Mouse (Mus musculus) telencephalon, adult 2 months (tissue): ENCODE data around the gene Esrra.
"Not testable (repeated sequence)": the region's sequence is repeated elsewhere in the genome, so short reads cannot be mapped to it uniquely, and the experiment has no call there.

ENCODE experiments used
- DNase-seq: peaks from one replicate; pipeline ENCODE4 v3.0.0-alpha.2; 2011; ENCODE audit warnings: low read depth, low spot score

Gene Esrra

GRCm38 (mm10) chr19:6920741-6921636 lies 624 bp downstream of the Esrra start:
- DNase-seq: no peak

GRCm38 (mm10) chr19:6919876-6920740 lies 1.5 kb downstream of the Esrra start:
- DNase-seq: no peak

GRCm38 (mm10) chr19:6919431-6919830 lies 2.2 kb downstream of the Esrra start:
- no peak for DNase-seq

DNA sequence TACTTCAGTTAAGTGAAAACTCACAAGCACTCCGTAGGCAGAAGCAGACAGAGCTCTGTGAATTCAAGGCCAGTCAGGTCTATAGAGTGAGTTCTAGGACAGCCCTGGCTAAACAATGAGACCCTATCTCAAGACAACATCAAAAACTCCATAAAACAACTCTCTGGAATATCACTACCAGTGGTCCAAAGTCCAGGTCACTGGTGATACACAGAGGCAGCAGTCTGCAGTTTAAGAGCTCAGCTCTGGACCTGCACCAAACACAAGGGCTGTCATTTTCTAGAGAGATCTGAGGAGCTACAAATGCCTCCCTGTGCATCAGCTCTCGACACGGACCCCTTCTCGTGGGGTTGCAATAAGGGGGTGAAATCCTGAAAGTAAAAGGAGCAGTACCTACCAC lies 3.3 kb downstream of the Esrra start:
- no peak for DNase-seq

GRCm38 (mm10) chr19:6916496-6916895 lies 5.1 kb downstream of the Esrra start:
- DNase-seq: no peak

GRCm38 (mm10) chr19:6915276-6915675 lies 6.3 kb downstream of the Esrra start:
- no peak for DNase-seq

- DNase-seq: no peak
Measured at GRCm38 (mm10) chr19:6914540-6914939, 7.1 kb downstream of the Esrra start.

- DNase-seq: no peak
Measured at GRCm38 (mm10) chr19:6913991-6914390, 7.6 kb downstream of the Esrra start.

DNA sequence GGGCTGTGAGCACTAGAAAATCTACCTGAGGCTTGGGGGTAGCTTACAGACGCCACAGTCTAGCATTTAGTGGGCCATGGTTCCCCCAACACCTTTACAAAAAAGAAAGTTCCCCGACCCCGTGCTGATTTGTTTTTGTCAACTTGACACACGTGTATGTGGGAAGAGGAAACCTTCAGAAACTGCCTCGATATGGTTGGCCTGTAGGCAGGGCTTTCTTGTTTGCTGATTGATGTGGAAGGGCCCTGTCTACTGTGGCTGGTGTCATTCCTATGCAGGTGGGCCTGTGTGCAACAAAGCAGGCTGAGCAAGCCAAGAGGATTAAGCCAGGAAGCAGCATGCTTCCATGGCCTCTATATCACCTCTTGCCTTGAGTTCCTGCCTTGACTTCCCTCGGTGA lies 8.6 kb downstream of the Esrra start:
- no peak for DNase-seq

GRCm38 (mm10) chr19:6912205-6912970 lies 9.2 kb downstream of the Esrra start:
- no peak for DNase-seq

DNA sequence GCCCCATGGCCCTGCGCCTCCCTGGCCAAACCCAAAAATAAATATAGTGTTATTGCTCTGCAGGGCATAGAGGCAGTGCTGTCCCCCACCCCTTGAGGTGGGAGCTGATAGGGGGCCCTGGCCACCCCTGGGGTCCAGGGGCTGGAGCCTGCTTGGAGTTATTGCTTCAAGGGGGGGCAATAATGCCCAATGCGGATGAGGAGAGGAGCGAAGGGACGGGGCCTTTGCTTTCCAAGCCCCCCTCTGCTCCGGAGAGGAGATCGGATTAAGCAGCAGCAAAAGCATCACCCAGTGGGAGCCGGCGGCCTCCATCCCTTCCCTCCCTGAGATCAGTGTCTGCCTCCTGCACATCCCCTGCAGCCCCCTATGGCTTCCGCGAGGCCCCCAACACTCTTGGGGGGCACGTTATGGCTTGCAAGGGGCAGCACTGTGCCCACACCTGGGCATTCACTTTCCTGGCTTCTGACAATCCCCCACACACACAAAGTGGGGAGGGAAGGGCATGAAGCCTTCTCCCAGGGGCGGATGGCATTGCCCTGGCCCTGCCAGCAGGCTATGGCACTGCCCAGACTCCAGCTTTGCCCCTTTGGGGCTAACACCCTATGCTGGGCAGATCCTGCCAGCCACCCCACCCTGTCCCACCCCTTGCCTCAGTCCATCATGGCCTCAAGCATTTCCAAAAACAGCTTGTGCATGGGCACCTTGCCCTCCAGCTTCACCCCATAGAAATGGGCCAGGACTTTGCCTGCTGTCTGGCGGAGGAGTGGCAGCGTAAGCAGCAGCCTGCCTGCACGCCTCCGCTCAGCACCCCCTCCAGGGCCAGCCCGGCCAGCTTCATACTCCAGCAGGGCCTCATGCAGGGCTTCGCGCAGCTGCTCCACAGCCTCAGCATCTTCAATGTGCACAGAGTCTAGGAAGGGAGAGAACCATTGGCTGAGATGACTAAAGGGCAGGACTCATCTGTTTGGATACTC lies 10.2 kb downstream of the Esrra start:
- no peak for DNase-seq

DNA sequence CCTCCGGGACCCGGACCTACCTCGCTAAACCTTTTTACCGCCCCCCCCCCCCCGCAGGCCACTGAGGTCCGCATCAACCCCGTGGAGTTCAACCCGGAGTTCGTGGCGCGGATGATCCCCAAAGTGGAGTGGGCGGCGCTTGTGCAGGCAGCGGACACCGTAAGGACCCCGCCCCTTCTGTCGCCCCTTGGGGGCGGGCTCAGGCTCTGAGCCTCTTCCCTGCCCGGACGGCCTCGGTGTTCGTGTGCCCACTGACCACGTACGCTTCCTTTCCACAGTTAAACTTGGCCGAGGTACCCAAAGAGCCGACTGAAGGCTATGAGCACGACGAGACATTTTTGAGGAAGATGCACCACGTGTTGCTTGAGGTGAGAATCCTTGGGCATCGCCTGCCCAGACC lies 11.3 kb downstream of the Esrra start:
- DNase-seq: not testable (repeated sequence)

GRCm38 (mm10) chr19:6909507-6910289 lies 11.9 kb downstream of the Esrra start, which contains the start of the genes Trmt112 and Prdx5:
Gene Trmt112 (plus strand): TSS chr19:6909698.
Gene Prdx5 (minus strand): TSS chr19:6910106.
- peak; percentile 99 for DNase-seq

GRCm38 (mm10) chr19:6909021-6909420 lies 12.6 kb downstream of the Esrra start:
- DNase-seq: no peak

- DNase-seq: no peak
Measured at GRCm38 (mm10) chr19:6907811-6908540, 13.6 kb downstream of the Esrra start.

GRCm38 (mm10) chr19:6907094-6907493 lies 14.5 kb downstream of the Esrra start:
- DNase-seq: no peak

DNA sequence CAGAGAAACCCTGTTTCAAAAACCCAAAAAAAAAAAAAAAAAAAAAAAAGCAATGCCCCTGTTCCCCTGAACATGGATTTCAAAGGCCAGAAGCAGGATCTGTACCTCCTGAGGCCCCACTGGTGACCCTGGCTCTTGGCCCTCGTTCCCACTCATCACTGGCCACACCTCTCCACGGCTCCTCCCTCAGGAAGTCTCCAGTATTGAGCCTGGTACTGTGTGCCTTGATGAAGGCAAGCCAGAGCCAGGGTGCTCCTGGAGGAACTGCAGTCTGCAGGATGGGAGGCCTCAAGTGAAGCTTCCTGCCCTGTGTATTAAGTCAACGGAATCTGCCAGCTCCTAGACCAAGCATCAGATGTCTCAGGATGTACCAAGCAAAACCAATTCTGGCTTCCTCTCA lies 15.4 kb downstream of the Esrra start:
- no peak for DNase-seq

- no peak for DNase-seq
Measured at GRCm38 (mm10) chr19:6905498-6906159, 16.0 kb downstream of the Esrra start.
